Mouse (Mus musculus) left cerebral cortex, adult 2 months (tissue): ENCODE measurements at regions not wholly inside any gene's neighbourhood (a gene's known extent, or its start where the extent isn't known, plus 50 kb on each side); places are given as distances from the start of the nearest gene placed in this dataset.

Experiments used
- DNase-seq, 2 experiments: peaks; one replicate each; pipeline ENCODE4 v3.0.0; 2021 to 2022; ENCODE audit warnings: low spot score in 2 of 2, mixed read lengths in 1 of 2; ENCODE audit errors: extremely low spot score in 1 of 2
- H3K27ac ChIP-seq: fragments of 200-600 bp; 2 replicates; pipeline ENCODE4 v1.8.1; 2022
- H3K4me3 ChIP-seq: fragments of 200-600 bp; 2 replicates; pipeline ENCODE4 v1.8.1; 2022
- CTCF ChIP-seq: fragments of 200-600 bp; IDR thresholded peaks from 2 replicates; pipeline ENCODE4 v1.8.1; 2022; ENCODE audit warnings: antibody characterized with exemption, mild to moderate bottlenecking, moderate library complexity
- intact Hi-C: fragments of 180-260 bp; cut with DNase I; formaldehyde crosslinking; loops from one replicate; pipeline ENCODE4 v1.15.1; 2025

DNA sequence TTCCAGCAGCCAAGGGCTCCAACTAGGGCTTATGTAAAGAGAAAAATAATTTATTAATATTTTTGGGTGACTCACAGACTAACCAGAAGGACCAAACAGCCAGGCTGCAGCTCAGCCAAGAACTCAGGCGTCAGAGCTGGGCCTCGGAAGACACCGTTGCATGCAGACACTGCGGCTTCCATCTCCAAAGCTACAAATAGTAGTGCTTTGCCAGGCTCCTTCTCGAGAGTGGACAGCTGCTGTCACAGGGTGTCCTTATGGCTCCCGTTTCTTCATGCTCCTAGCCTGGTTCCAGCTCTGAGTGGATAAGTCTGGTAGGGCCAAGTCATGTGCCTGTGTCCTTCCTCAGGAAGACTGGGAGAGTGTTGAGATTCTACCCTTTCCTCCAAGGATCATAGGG is 190.8 kb upstream of the Creb1 start:
- H3K27ac ChIP-seq, result no peak overlapping the region
- no peak for TF ChIP-seq CTCF
- DNase-seq, result no peak
- intact Hi-C loops, result no loop called here
- no peak overlapping the region for H3K4me3 ChIP-seq

DNA sequence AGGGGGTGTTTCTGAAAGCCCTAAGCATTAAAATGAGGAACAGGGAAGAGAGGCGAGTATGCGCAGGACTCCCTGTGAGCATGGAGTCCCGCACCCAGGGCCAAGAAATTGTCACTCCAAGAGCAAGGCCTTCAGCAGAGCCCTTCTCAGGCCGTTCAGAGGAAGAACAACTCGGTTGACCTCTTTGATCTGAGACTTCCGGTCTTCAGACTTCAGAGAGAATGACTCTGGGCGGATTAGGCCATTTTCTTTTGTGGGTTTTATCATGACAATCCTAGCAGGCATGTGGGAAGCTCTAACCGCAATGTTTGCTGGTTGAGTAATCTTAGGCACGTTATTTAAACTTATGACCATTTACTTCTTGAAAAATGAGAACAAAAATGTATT is 193.9 kb upstream of the Creb1 start:
- intact Hi-C loops, result no loop called here
- Histone ChIP-seq H3K27ac (no peak overlapping the region), H3K4me3 (no peak overlapping the region)
- TF ChIP-seq CTCF, result no peak
- DNase-seq, result no peak

DNA sequence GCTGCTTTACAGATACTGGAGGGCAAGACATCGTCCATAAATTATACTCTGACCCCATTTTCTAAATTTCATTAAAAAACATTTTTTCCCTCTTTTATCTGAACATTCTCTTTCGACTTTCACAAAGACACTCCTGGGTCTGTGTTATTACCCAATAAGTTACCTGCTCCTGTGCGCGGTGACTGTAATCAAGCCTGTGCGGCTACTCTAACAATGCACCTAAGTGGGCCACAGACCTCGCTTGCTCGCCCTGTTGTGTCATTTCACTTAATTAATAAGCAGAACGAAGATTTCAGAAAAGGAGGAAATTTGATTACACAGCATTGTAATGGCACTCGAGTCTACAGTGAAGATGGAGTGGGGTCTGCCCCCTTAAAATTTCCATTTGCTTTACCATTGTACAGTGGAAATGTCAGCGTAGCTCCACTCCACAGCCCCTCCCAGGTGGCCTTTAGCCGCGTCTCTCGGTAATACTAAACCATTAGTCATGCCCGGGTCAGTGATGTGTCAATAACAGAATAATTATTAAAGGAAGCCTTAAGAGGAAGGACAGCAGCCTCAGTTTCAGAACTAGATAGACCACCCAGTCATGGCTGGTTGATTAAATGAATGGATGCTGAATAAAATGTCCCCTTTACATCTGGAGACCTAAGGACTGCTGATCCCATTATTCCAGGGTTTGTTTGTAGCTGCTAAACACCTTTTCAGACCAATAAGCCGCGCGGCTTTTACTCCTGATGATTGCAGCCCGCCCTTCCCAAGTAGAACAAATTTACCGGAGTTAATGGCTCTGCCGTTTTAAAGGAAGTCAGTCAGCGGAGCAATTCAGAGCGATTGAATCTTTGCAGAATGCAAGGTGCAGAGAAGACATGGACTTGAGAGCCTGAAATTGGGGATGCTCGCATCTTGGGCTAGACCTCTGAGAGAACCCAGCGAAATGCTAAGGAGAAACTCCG is 194.5 kb upstream of the Creb1 start:
- DNase-seq, result no peak
- intact Hi-C loops, result no loop called here
- TF ChIP-seq CTCF, result no peak
- Histone ChIP-seq H3K4me3 (no peak overlapping the region), H3K27ac (no peak overlapping the region)

DNA sequence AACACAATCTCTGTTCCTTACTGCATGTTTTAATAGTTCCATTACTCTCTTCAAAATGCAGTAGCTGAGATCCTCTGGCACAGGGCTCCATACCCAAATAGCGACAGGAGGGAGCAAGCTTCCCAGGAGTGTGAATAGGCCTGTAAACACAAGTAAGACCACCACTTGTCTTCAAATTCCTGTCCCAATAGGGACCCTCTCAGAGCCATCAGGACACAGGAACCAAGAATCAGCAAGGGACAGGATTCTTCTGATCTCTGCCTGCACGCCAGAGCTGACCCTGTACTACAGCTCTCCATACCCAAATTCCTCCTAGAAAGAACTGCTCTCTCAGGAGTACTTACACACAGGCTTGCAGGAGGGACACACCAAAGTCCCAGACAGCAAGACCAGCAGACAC is 200.9 kb upstream of the Creb1 start:
- Histone ChIP-seq H3K27ac (no peak overlapping the region), H3K4me3 (no peak overlapping the region)
- no peak for DNase-seq
- no peak for TF ChIP-seq CTCF
- intact Hi-C loops, result no loop called here

DNA sequence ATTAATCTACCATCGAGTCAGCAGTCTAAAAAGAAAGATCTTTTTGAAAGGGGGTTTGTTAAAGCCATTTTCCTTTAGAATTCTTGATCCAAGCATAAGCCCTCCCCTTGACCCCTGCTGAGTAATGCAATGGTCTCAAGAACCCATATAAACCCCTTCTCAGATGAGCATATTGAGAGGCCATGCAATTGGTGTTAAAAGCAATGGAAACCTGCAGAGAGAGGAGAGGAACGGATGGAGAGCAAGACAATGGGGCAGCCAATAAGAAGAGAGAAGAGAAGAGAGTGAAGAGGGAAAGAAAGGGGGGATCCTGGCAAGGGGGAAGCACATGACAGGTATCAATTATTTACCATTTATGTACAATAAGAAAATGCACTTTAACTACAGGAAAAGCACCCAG is 201.7 kb upstream of the Creb1 start:
- no peak overlapping the region for H3K4me3 ChIP-seq
- intact Hi-C loops, result no loop called here
- no peak overlapping the region for H3K27ac ChIP-seq
- TF ChIP-seq CTCF, result no peak
- DNase-seq, result no peak

DNA sequence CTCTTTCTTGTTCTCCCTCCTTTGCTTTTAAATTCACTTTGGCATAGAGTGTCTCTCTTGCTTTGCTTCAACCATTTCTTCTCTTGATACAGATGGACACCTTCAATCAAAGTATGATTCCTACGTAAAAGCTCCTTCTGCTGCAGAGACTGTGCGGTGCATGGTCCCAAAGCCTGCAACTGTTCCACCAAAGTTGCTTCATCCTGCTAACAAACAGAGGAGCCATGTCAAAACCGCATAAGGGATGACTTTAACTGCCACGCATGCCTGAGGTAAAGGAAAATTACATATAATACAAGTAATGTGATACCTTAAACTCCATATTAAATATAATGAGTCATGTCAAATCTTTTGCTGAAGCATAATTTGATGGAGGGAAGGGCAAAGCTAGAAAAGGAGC is 200.1 kb upstream of the Klf7 start:
- H3K27ac ChIP-seq, result no peak overlapping the region
- DNase-seq, result no peak
- no peak overlapping the region for H3K4me3 ChIP-seq
- intact Hi-C loops, result no loop called here
- TF ChIP-seq CTCF, result no peak

DNA sequence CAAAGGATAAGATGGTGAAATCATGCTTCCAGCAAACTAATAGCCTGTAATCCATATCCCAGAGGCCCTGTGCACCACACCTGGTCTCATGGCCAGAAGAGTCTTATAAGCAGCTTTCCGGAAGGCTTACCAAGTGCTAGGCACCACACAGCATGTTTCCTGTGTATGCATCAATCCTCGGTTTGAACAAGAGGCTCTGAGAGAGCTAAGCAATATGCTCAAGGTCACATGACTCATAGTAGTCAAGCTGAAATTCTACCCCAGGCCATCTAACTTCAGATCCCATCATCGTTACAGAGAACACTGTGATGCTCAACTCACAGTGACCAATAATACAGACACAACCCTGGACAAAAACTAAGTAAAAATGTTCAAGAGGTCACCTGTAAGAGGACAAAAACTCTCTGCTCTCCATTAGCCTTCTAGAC is 197.1 kb upstream of the Klf7 start:
- DNase-seq, result no peak
- no peak overlapping the region for H3K4me3 ChIP-seq
- H3K27ac ChIP-seq, result no peak overlapping the region
- intact Hi-C loops, result no loop called here
- TF ChIP-seq CTCF, result no peak

DNA sequence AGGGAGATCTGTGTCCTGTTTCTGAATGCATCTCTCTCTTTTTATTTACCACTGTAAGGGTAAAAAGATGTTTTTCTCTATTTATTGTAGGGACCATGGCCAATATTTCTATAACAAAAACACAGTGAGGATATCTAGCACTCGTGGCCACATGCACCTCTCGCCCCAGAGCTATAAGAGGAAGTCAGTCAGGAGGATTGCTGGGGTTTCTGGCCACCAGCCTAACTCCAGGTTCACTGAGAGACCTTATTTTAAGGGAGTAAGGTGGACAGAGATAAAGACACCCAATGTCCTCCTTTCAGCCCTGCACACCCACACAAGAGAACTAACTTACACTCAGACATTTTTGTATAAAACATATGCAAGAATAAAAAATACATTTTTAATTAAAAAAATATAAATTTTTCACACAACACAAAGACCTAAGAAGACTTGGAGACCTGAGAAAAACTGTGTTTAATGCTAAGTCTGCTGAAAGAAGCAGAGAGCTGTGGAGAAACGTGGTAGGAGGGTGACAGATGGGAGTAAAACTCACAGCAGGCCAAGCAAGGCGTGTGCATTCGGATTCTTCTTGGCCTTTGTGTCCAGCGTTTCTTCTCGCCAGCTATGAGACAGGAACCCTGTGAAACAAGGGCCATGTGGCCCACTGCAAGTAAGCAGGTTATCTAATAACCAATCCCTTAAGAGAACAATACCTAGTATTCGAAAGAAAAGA is 196.5 kb upstream of the Klf7 start:
- Histone ChIP-seq H3K4me3 (no peak overlapping the region), H3K27ac (no peak overlapping the region)
- no peak for DNase-seq
- intact Hi-C loops, result no loop called here
- TF ChIP-seq CTCF, result no peak

DNA sequence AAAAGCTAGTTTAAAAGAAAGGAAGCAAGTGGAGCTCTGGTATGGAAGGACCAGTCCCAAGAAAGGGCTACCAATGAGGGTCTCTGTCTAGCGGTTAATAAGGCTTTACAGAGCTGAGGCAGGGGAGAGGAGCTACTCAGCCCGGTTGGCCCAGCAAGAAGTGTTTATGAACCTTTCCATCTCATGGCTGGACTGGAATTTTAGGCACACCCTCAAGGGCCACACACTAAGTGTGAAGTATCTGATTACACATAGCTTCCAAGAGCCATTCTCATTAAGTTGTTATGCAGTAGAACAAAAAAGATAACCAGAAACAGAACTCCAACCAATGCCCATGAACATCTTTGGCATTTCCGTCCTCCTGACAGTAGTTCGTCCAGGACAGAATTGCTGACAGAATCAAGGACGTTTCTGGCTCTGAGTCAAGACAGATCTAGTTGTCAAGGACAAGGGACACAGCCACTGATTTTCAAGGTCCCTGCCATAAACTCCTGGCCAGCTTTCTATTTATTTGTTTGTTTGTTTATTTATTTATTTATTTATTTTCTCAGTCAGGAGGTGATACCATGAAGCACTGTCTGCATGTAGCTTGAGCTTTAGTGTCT is 195.1 kb upstream of the Klf7 start:
- intact Hi-C loops, result no loop called here

DNA sequence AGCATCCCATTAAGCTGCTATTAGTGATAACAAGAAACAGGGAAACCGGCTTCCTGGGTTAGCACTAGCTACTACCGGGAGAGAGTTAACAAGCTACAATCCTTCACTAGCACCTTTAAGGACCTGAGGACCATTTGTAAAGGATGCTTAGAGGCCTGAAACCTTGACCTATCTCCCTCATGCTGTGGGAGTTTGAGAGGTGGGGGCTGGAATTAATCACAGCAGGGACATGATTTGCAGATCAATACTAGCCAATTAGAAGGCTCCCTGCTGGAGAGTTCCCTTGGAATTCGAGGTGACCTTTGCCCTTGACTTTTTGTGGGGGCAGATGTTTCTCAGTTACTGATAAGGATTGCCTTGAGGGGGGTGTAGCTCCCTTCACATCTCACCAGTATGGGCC is 189.3 kb upstream of the Klf7 start:
- H3K4me3 ChIP-seq, result no peak overlapping the region
- intact Hi-C loops, result no loop called here
- no peak overlapping the region for H3K27ac ChIP-seq
- no peak for DNase-seq
- no peak for TF ChIP-seq CTCF

More for the DNA sequence above, 195.1 kb upstream of the Klf7 start:
- H3K4me3 ChIP-seq, result no peak overlapping the region
- H3K27ac ChIP-seq, result no peak overlapping the region
- no peak for TF ChIP-seq CTCF
- no peak for DNase-seq

DNA sequence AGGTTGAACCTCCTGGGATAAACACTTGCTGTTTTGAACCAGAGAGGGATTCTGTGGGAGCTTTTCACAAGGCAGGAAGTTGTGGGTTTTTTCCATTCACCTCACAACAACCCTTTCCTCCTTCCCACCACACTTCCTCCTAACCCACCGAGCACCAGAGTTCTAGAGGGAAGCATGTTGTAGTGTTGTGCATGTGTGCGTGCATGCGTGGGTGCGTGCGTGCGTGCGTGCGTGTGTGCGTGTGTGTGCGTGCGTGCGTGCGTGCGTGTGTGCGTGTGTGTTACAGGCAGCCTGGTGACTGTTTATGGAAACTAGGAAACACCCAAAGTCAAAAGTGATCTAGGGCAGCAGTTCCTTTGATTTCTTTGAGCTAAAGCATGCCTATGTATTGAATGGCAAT is 186.5 kb upstream of the Klf7 start:
- DNase-seq, result no peak
- Histone ChIP-seq H3K27ac (no peak overlapping the region), H3K4me3 (no peak overlapping the region)
- TF ChIP-seq CTCF, result no peak
- intact Hi-C loops, result loop anchor here (5.0 to 10.0 kb wide), 4 partner anchors 136 to 546 kb away; no protein-coding TSS in a partner anchor

DNA sequence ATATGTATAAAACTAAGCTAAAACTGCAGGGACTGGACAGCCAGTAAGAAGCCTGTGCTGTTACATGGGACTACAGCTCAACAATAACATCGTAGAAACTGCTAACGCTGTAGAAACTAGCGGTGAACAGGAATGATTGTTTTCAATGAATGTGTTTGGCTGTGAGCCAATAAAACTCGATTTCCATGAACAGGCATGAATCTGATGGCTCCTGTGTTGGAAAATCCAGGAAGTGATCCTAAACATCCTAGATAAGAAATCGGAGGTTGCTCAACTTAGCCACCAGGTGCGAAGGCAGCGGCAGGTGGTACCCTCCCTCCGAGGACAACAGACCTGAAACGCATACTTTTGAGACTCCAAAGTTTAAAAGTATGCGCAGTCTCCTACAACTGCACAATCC is 186.0 kb upstream of the Klf7 start:
- intact Hi-C loops, result loop anchor here (5.0 to 10.0 kb wide), 4 partner anchors 137 to 546 kb away; no protein-coding TSS in a partner anchor
- no peak; the same call in 1 of the 2 replicates for TF ChIP-seq CTCF
- no peak for DNase-seq

More for the DNA sequence above, 186.0 kb upstream of the Klf7 start:
- no peak overlapping the region for H3K4me3 ChIP-seq
- no peak overlapping the region for H3K27ac ChIP-seq
